Mouse (Mus musculus): ENCODE measurements at regions not wholly inside any gene's neighbourhood (a gene's known extent, or its start where the extent isn't known, plus 50 kb on each side); places are given as distances from the start of the nearest gene placed in this dataset.
A peak's percentile ranks its signal among the peaks of the same experiment; 100 is the strongest.

DNA sequence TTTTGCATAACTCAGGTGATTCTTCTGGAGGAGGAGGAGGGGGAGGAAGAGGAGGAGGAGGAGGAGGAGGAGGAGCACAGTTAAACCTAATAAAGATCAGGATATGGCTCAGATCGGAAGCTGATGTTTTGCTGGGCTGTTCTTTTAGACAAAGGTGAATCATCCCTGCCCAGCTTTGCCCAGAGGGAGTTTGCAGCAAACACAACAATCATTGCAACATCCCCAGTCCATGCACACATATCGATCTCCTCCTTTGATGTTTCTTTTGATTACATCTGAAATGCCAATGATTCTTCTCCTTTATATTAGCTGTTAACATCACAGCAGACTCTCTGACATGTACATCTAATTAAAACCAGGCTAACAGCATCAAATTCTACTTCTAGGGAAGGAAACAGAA lies 156.9 kb downstream of the Dad1 start:
- no peak for DNase-seq

- DNase-seq, result no peak
These were observed 161.5 kb downstream of the Dad1 start for GRCm38 (mm10) chr14:54092444-54092843.

DNA sequence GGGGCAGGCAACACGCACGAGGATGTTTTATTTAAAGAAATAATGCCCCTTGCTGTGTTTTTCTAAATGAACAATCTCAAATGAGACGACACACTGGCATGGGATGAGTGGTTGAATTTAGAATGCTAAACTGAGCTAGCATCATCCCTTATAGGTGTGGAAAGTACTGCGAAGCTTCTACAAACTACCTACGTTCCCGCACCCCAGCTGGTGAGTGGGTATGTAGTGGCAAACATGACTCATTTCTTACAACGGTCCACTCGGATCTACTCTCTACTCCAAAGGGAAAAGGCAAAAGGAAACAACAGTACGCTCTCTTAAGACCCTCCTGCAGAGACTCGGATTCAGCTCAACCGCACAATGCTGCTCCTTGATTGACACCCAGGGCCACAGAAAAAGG lies 167.2 kb downstream of the Dad1 start:
- no peak for DNase-seq

DNA sequence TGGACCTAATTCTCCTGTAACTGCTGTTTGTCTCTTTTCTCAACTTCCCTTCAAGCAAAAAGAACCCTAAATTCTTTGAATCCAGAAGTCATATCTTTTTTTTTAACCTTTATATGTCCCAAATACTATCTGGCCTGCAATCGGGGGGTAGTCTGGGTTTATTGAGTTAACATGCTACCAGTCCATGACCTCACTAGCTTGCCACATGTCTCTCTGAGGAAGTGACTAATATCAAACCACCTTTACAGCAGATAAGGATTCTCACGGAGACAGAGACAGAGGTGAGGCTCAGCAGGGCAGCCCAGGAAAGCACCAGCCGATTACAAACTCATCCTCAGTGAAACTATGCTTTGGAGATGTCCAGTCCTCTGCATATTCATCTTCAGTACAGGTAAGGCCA lies 179.2 kb downstream of the Dad1 start:
- no peak for DNase-seq

GRCm38 (mm10) chr14:54072283-54072912 lies 181.5 kb downstream of the Dad1 start:
- DNase-seq, result peak; percentile 33

- no peak for DNase-seq
These were observed 183.7 kb downstream of the Dad1 start for GRCm38 (mm10) chr14:54070240-54070639.

DNA sequence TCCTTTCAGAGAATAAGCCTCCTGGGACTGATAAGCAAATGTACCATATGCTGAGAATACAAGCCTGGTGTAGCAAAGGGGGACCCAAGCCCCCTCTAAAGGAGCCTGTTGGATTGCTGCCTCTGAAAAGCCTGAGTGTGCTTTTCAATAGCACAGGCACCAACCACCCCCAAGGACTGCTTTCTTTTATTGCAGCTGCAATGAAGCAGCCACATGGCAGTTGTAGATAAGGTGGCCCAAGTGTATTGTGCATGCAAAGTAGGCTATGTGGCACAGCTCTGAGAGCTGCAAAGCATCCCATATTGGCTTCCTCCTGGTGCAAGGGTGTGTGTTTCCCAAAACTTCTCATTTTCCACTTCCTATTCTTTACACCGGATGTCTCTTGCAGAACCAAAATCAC lies 185.2 kb downstream of the Dad1 start:
- no peak for DNase-seq

DNA sequence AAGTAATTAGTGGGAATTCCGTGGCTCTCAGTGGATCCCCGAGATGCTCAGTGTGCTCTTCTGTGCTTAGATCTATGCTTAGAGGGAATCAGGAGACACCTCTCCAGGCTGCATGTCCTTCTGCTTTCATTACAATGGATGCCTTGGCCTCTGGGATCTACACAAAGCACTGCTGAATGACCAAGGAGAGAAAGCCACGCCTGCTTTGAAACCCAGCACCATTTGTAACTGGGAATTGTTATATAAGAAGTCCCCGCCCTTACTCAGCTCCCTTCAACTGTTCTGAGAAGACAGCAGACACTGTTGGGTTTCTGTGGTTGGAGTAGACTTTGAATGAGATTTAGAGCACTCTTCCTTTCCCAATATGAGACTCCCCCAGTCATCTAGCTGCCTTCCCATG lies 188.4 kb downstream of the Dad1 start:
- DNase-seq, result no peak

DNA sequence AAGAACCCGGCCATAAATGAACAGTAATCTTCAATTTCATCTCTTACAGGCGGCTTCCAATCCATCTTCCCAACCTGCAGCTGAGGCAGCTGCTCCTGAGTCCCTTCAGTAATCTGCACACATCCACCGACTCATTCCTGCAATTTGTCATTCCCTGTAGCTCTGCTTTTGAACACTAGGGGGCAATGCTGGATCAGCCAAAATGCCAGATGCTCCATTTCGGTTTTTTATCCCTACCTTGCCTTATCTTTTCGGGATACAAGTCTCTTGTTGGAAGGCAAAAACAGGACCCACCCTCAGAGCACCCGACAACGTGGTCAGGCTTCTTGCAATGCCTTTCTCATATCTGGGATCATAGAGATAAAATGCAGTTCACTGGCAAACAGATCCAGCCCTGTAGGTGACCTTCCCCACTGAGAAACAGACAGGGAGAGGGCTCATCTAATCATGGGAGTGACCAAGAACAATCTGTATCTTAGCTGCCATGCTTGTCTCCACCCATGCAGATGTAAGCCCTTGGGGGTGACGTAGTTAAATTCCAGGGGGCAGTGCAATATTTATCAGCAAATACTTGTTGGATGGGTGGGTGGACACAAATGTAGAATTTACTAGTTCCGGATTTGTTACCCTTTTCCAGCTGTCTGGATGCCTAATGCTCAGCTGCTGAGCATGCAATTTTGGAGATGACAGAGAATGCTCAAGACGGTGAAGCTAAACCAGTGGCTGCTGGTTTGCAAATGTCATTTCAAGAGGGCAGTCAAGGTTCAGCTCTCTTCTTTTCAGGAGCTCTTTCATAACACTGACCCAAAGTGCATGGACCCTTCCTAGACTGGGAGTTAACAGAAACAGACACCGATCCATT lies 189.1 kb downstream of the Dad1 start:
- peak; percentile 78 for DNase-seq

- DNase-seq, result no peak
These were observed 192.3 kb downstream of the Dad1 start for GRCm38 (mm10) chr14:54061570-54061969.

DNA sequence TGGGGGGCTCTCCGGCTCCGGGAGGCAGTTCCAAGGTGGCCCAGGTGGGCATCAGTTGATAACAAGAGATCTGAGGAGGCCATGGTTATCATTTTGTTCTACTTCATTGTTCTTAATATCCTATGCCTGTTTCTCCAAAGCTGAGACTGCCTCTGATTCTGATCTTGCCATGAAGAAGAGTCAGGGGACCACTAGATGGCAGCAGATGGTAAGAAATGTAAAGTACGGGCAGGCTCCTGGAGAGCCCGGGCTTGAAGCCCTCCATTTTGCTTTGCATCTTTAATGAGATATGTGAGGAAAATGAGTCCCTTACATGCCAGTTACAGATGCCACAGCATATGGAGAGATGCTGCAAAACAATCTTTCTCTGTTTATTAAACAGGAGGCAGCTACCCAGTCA lies 194.1 kb downstream of the Dad1 start:
- DNase-seq, result peak; percentile 92

GRCm38 (mm10) chr14:54059096-54059495 lies 194.8 kb downstream of the Dad1 start:
- no peak for DNase-seq

GRCm38 (mm10) chr14:54056691-54057090 lies 197.2 kb downstream of the Dad1 start:
- no peak for DNase-seq

DNA sequence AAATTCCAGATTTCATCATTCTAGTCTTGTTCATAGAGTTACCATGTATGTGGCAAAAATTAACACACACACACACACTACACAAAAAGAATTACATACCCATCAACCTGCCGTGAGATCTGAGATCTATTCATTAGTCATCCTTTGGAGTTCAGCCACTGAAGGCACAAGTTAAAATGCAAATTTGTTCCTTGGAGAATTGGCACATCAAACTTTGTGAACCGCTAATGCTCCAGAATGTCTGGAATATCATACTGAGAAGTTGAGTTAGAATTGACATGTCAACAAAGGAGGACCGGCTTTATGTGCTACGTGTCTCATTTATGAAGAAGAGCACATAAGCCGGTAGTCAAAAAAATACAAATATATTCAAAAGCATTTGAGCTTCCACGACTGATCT lies 198.5 kb downstream of the Dad1 start:
- DNase-seq, result no peak

DNA sequence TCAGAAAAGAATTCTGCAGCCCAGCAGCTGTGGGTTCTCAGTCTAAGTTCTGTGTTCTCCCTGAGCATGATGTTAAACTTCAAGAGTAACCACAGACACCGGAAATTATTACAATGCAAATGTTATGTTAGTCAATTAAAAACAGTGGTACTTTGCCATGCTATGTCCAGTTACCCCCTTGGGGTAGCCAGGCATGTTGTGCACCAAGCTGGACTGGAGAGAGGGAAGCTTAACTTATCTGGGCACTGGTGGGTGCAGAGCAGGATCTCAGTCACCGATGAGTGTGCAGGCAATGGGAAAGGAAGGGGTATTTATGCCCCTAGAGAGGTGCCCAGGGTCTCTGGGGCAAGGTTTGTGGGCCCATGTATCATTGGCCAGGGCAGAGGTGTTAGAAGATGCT lies 211.6 kb downstream of the Dad1 start:
- DNase-seq, result no peak

- no peak for DNase-seq
These were observed 213.3 kb downstream of the Dad1 start for GRCm38 (mm10) chr14:54040644-54041043.

DNA sequence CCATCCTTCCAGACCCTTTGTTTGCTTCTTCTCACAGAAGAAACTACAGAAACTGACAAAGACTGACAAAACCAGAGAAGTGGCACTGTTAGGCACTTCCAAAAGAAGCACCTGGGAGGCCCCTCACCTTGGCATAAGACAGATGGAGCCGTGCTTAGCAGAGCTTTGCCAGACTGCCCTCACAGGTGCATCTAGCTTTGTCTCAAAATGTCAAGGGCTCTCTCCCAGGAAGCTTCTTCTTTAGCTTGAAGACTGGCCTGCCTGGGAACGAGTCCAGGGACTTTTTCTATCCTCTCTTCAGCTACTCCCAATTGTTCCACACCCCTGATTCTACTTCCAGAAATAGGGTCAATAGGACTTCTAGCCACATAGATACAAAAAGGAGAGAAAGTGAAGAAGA lies 219.4 kb downstream of the Dad1 start:
- no peak for DNase-seq

DNA sequence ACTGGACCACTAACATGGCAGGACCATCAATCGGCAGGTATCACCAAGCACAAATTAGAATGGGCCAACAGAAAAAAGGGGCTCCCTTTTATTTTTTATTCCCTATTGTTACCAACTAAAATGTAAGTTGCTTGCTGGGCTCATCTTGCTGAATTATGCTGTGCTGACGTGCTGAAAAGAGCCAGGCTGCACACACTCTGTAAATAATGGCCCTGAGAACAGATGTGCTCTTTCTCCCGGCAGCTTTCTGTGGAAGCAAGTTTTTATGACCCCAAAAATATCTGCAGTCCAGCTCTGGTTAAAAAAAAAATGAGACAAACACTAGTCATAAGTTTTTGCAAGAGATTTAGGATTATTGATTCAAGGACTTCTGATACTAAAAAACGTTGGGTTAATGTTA lies 230.4 kb downstream of the Dad1 start:
- peak; percentile 52 for DNase-seq

DNA sequence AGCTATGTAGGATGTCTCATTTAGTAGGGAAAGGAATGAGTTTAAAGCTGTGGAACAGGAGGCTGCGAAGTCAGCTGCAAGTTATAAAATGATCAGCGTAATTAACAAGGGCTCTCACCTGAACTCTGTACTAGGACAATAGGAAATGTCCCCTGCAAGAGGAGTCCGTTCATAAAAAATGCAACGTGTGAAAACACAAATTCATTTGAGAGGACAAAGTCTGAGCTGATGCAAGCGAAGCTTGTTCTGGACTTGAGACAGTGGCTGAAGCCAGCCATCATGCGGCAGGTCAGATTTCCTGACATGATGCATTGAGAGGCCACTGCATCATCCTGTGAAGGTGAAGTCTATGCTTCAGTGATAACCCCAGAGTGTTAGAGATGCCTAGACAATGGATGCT lies 232.5 kb downstream of the Dad1 start:
- DNase-seq, result no peak

GRCm38 (mm10) chr14:54014628-54015027 lies 239.3 kb downstream of the Dad1 start:
- no peak for DNase-seq

GRCm38 (mm10) chr14:54002083-54002482 lies 251.8 kb downstream of the Dad1 start:
- no peak for DNase-seq

- DNase-seq, result no peak
These were observed 253.4 kb downstream of the Dad1 start for GRCm38 (mm10) chr14:54000527-54000926.

- DNase-seq, result no peak
These were observed 260.5 kb downstream of the Dad1 start for GRCm38 (mm10) chr14:53993427-53993826.

GRCm38 (mm10) chr14:53992712-53993286 lies 261.1 kb downstream of the Dad1 start:
- DNase-seq, result no peak

Data from lung, postnatal 36 days (tissue).